Mouse (Mus musculus) stomach, embryonic 14.5 days (tissue): ENCODE results near the gene Ydjc. TPM values are rescaled to one million over a fixed set of nuclear protein-coding genes. Genes with fewer than 3 reads are reported as not detected.
"Not testable (repeated sequence)": the region's sequence is repeated elsewhere in the genome, so short reads cannot be mapped to it uniquely, and the experiment has no call there.

Experiments
- ATAC-seq: fragments of 200-750 bp; cut with Nextera tagmentation; 2 replicates; pipeline ENCODE4 v1.8.0; 2017; ENCODE audit warnings: low read depth, moderate TSS enrichment; ENCODE audit not compliant: insufficient number of reproducible peaks, insufficient read depth, low FRiP score
- H3K27ac ChIP-seq: fragments of 300-500 bp; sonication (generic); 2 replicates; pipeline ENCODE4 v1.5.1; 2014; ENCODE audit warnings: mild to moderate bottlenecking, low read length, moderate library complexity, mixed read lengths
- H3K27me3 ChIP-seq: fragments of 300-500 bp; sonication (generic); 2 replicates; pipeline ENCODE4 v1.6.1; 2014; ENCODE audit warnings: low read length, control low read depth, mixed read lengths; ENCODE audit not compliant: control insufficient read depth, insufficient read depth
- H3K36me3 ChIP-seq: fragments of 300-500 bp; sonication (generic); 2 replicates; pipeline ENCODE4 v1.6.1; 2014; ENCODE audit warnings: mild to moderate bottlenecking, control low read depth, low read length, moderate library complexity, mixed read lengths; ENCODE audit not compliant: control insufficient read depth, insufficient read depth
- H3K4me1 ChIP-seq: fragments of 300-500 bp; sonication (generic); 2 replicates; pipeline ENCODE4 v1.6.1; 2014; ENCODE audit warnings: low read length, control low read depth, mixed read lengths; ENCODE audit not compliant: control insufficient read depth, insufficient read depth
- H3K4me2 ChIP-seq: fragments of 300-500 bp; sonication (generic); replicated peaks from 2 replicates; pipeline ENCODE4 v1.6.1; 2014; ENCODE audit warnings: low read depth, low read length, control low read depth
- H3K4me3 ChIP-seq: fragments of 300-500 bp; sonication (generic); 2 replicates; pipeline ENCODE4 v1.5.1; 2014; ENCODE audit warnings: low read depth, low read length, control low read depth
- H3K9ac ChIP-seq: fragments of 300-500 bp; sonication (generic); replicated peaks from 2 replicates; pipeline ENCODE4 v1.6.1; 2014; ENCODE audit warnings: low read depth, mild to moderate bottlenecking, control low read depth, low read length, moderate library complexity, mixed read lengths
- H3K9me3 ChIP-seq: fragments of 300-500 bp; sonication (generic); 2 replicates; pipeline ENCODE4 v1.6.1; 2016; ENCODE audit warnings: low read depth, low read length, control low read depth; ENCODE audit not compliant: control insufficient read depth
- WGBS: fragments of 180-500 bp; shearing (Covaris S2); extraction: QIAGEN DNeasy Blood & Tissue Kit; methylation state at CpG from one replicate; pipeline ENCODE4 v1.1.7; 2014; 5-methylcytosine and 5-hydroxymethylcytosine counted together
- polyA plus RNA-seq: library from polyadenylated mRNA; unstranded; fragments of >200 nt; fragmentation: Nextera tagmentation; extraction: Ambion mirVana; gene quantifications from 2 replicates; pipeline ENCODE4 v1.2.1, GENCODE M21; 2014

Ydjc gene
- polyA plus RNA-seq, 1 experiment from 2014 or later, result 9.1 TPM

DNA sequence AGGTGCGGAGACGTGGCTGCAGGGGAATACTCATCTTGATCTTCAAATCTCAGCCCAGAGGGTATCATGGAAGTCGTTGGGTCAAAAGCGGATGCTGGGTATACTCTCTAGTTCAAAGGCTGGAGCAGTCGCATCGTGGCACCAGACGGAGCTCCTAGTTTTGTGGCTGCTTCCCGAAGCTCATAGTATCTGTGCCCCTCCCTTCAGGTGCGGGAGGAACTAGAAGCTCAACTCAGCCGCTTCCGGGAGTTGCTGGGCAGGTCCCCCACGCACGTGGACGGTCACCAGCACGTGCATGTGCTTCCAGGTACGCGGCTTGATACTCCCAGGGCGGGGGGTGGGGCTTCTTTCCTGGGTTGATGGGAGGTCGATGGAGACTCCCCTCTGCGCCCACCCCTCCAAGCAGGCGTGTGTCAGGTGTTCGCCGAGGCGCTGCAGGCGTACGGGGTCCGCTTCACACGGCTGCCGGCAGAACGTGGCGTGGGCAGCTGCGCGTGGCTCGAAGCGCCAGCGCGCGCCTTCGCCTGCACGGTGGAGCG lies 3.0 kb downstream of the Ydjc start:
- Histone ChIP-seq H3K27ac (no peak overlapping the region), H3K4me1 (peaks cover 10% of the 10 kb centered on the region; the same call in 1 of the 2 replicates), H3K4me2 (peak overlapping the region; percentile 99), H3K4me3 (peak overlapping the region; percentile 52), H3K36me3 (peaks cover 4% of the 10 kb centered on the region; the same call in 1 of the 2 replicates), H3K9me3 (no peaks in the 10 kb centered on the region), H3K27me3 (no peaks in the 10 kb centered on the region), H3K9ac (peak overlapping the region; percentile 22; the same call in 1 of the 2 replicates)
- WGBS, result under 1% methylated on average over 41 of the region's 41 CpGs
- ATAC-seq, result peak; percentile 20; the same call in 1 of the 2 replicates

GRCm38 (mm10) chr16:17148084-17148483 lies 3.7 kb downstream of the Ydjc start:
- H3K9me3 ChIP-seq, result no peaks in the 10 kb centered on the region
- peaks cover 11% of the 10 kb centered on the region; the same call in 1 of the 2 replicates for H3K36me3 ChIP-seq
- H3K4me2 ChIP-seq, result peak overlapping the region; percentile 99
- H3K4me3 ChIP-seq, result peak overlapping the region; percentile 52
- no peak for ATAC-seq
- no peaks in the 10 kb centered on the region for H3K27me3 ChIP-seq
- peaks cover 10% of the 10 kb centered on the region; the same call in 1 of the 2 replicates for H3K4me1 ChIP-seq
- no peak overlapping the region for H3K9ac ChIP-seq
- H3K27ac ChIP-seq, result no peak overlapping the region
- WGBS, result 13% methylated on average over 16 of the region's 16 CpGs

GRCm38 (mm10) chr16:17150520-17151258 lies 6.3 kb downstream of the Ydjc start:
- Histone ChIP-seq H3K9me3 (no peaks in the 10 kb centered on the region), H3K36me3 (peaks cover 26% of the 10 kb centered on the region), H3K4me3 (no peak overlapping the region), H3K4me1 (peaks cover 10% of the 10 kb centered on the region; the same call in 1 of the 2 replicates), H3K27me3 (no peaks in the 10 kb centered on the region), H3K27ac (no peak overlapping the region), H3K4me2 (no peak overlapping the region), H3K9ac (no peak overlapping the region)
- no peak for ATAC-seq
- WGBS, result 82% methylated on average over 7 of the region's 7 CpGs

- no peaks in the 10 kb centered on the region for H3K27me3 ChIP-seq
- ATAC-seq, result no peak
- H3K4me3 ChIP-seq, result no peak overlapping the region
- peaks cover 10% of the 10 kb centered on the region; the same call in 1 of the 2 replicates for H3K4me1 ChIP-seq
- H3K4me2 ChIP-seq, result no peak overlapping the region
- no peaks in the 10 kb centered on the region for H3K9me3 ChIP-seq
- H3K27ac ChIP-seq, result no peak overlapping the region
- 96% methylated on average over 4 of the region's 4 CpGs for WGBS
- H3K36me3 ChIP-seq, result peaks cover 26% of the 10 kb centered on the region
- no peak overlapping the region for H3K9ac ChIP-seq
Measured at GRCm38 (mm10) chr16:17151874-17152273, 7.5 kb downstream of the Ydjc start.

- Histone ChIP-seq H3K4me1 (no peaks in the 10 kb centered on the region), H3K9me3 (no peaks in the 10 kb centered on the region), H3K9ac (no peak overlapping the region), H3K4me3 (no peak overlapping the region), H3K27me3 (no peaks in the 10 kb centered on the region), H3K36me3 (peaks cover 44% of the 10 kb centered on the region), H3K27ac (no peak overlapping the region), H3K4me2 (no peak overlapping the region)
- 88% methylated on average over 2 of the region's 2 CpGs for WGBS
- no peak for ATAC-seq
Measured at GRCm38 (mm10) chr16:17154346-17154745, 9.9 kb downstream of the Ydjc start.

DNA sequence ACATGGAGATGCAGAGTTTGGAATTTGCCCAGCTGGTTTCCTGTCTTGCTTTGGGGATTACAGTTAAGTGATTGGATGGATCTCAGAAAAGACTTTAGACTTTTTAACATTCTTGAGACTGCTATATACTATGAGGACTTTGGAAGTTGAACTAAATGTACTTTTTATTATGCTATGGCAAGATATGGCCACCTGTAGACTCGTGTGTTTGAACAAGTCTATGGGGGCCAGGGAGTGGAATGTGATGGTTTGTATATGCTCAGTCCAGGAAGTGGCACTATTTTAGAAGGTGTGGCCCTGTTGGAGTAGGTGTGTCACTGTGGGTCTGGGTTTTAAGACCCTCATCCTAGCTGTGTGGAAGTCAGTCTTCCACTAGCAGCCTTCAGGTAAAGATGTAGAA lies 21.1 kb downstream of the Ydjc start:
- H3K36me3 ChIP-seq, result peaks cover 22% of the 10 kb centered on the region; the same call in 1 of the 2 replicates

GRCm38 (mm10) chr16:17167179-17167578 lies 22.8 kb downstream of the Ydjc start:
- H3K9me3 ChIP-seq, result no peaks in the 10 kb centered on the region
- no peaks in the 10 kb centered on the region for H3K4me1 ChIP-seq
- no peak for ATAC-seq
- H3K4me2 ChIP-seq, result no peak overlapping the region
- H3K4me3 ChIP-seq, result no peak overlapping the region
- H3K27ac ChIP-seq, result no peak overlapping the region
- no peak overlapping the region for H3K9ac ChIP-seq
- no peaks in the 10 kb centered on the region for H3K27me3 ChIP-seq
- peaks cover 24% of the 10 kb centered on the region; the same call in 1 of the 2 replicates for H3K36me3 ChIP-seq

More for the DNA sequence above, 21.1 kb downstream of the Ydjc start:
- H3K27ac ChIP-seq, H3K9me3 ChIP-seq, H3K4me2 ChIP-seq, H3K9ac ChIP-seq, H3K27me3 ChIP-seq, H3K4me1 ChIP-seq, H3K4me3 ChIP-seq, ATAC-seq: not testable (repeated sequence)
- WGBS, result 77% methylated on average over 1 of the region's 1 CpGs

GRCm38 (mm10) chr16:17168049-17168448 lies 23.6 kb downstream of the Ydjc start:
- H3K27me3 ChIP-seq, result no peaks in the 10 kb centered on the region
- H3K4me3 ChIP-seq, result no peak overlapping the region
- H3K4me1 ChIP-seq, result no peaks in the 10 kb centered on the region
- H3K9me3 ChIP-seq, result no peaks in the 10 kb centered on the region
- WGBS, result 73% methylated on average over 5 of the region's 5 CpGs
- no peak overlapping the region for H3K4me2 ChIP-seq
- H3K9ac ChIP-seq, result no peak overlapping the region
- no peak overlapping the region for H3K27ac ChIP-seq
- H3K36me3 ChIP-seq, result peaks cover 33% of the 10 kb centered on the region; the same call in 1 of the 2 replicates
- no peak for ATAC-seq
